Mouse (Mus musculus): ENCODE measurements around the gene Snx32. TPM values are rescaled to one million over a fixed set of nuclear protein-coding genes. Genes with fewer than 3 reads are reported as not detected.

Snx32 gene
- polyA plus RNA-seq, 1 experiment: 10.8 TPM

- no peak for TF ChIP-seq CTCF (IDR thresholded peaks at IDR 0.05; ENCODE audit: extremely low read depth, insufficient read depth, insufficient read length, insufficient replicate concordance)
- no peak for TF ChIP-seq POLR2A (IDR thresholded peaks at IDR 0.05; ENCODE audit: low read depth, low read length)
- no peak overlapping the region for H3K27ac ChIP-seq (ENCODE audit: insufficient read depth, low read length)
- DNase-seq (ENCODE audit: low read depth in 1 of 2, low spot score in 2 of 2): no peak
- 29% methylated on average over 3 of the region's 3 CpGs for WGBS
- peaks cover 14% of the 10 kb centered on the region for H3K4me1 ChIP-seq (ENCODE audit: control insufficient read depth, insufficient read depth, insufficient read length)
- H3K4me3 ChIP-seq (ENCODE audit: extremely low read depth, insufficient read depth, insufficient read length): no peak overlapping the region
- no peaks in the 10 kb centered on the region for H3K27me3 ChIP-seq (ENCODE audit: control insufficient read depth, insufficient read depth, low read length)
- H3K36me3 ChIP-seq (ENCODE audit: control insufficient read depth, insufficient read depth, low read length): peaks cover 10% of the 10 kb centered on the region
These were observed 50.4 kb downstream of the Snx32 start for GRCm38 (mm10) chr19:5459896-5460295.

- DNase-seq (ENCODE audit: low read depth in 1 of 2, low spot score in 2 of 2): no peak
- peaks cover 14% of the 10 kb centered on the region for H3K4me1 ChIP-seq (ENCODE audit: control insufficient read depth, insufficient read depth, insufficient read length)
These were observed 51.3 kb downstream of the Snx32 start for GRCm38 (mm10) chr19:5459019-5459418.

GRCm38 (mm10) chr19:5457746-5458442 lies 52.4 kb downstream of the Snx32 start, which contains the start of gene Ccdc85b:
Gene Ccdc85b, minus strand, starts transcription at chr19:5457894.
- no peak for DNase-seq (ENCODE audit: low read depth in 1 of 2, low spot score in 2 of 2)
- peaks cover 14% of the 10 kb centered on the region for H3K4me1 ChIP-seq (ENCODE audit: control insufficient read depth, insufficient read depth, insufficient read length)
- no peaks in the 10 kb centered on the region for H3K27me3 ChIP-seq (ENCODE audit: control insufficient read depth, insufficient read depth, low read length)
- peak within 1 kb of the TSS; percentile 98 for H3K4me3 ChIP-seq (ENCODE audit: extremely low read depth, insufficient read depth, insufficient read length)
- TF ChIP-seq CTCF (IDR thresholded peaks at IDR 0.05; ENCODE audit: extremely low read depth, insufficient read depth, insufficient read length, insufficient replicate concordance) (no peak), POLR2A (IDR thresholded peaks at IDR 0.05; ENCODE audit: low read depth, low read length) (no peak)
- H3K36me3 ChIP-seq (ENCODE audit: control insufficient read depth, insufficient read depth, low read length): peaks cover 2% of the 10 kb centered on the region
- peak within 1 kb of the TSS; percentile 95 for H3K27ac ChIP-seq (ENCODE audit: insufficient read depth, low read length)
- 7% methylated on average over 14 of the region's 14 CpGs for WGBS

More at GRCm38 (mm10) chr19:5459019-5459418, 51.3 kb downstream of the Snx32 start:
- 77% methylated on average over 7 of the region's 7 CpGs for WGBS
- H3K27me3 ChIP-seq (ENCODE audit: control insufficient read depth, insufficient read depth, low read length): no peaks in the 10 kb centered on the region
- no peak for TF ChIP-seq POLR2A (IDR thresholded peaks at IDR 0.05; ENCODE audit: low read depth, low read length)
- TF ChIP-seq CTCF (IDR thresholded peaks at IDR 0.05; ENCODE audit: extremely low read depth, insufficient read depth, insufficient read length, insufficient replicate concordance): no peak
- H3K4me3 ChIP-seq (ENCODE audit: extremely low read depth, insufficient read depth, insufficient read length): no peak overlapping the region
- H3K36me3 ChIP-seq (ENCODE audit: control insufficient read depth, insufficient read depth, low read length): peaks cover 5% of the 10 kb centered on the region
- H3K27ac ChIP-seq (ENCODE audit: insufficient read depth, low read length): no peak overlapping the region

- H3K27ac ChIP-seq (ENCODE audit: insufficient read depth, low read length): peak overlapping the region; percentile 95
- H3K36me3 ChIP-seq (ENCODE audit: control insufficient read depth, insufficient read depth, low read length): no peaks in the 10 kb centered on the region; the same call in 1 of the 2 replicates
- WGBS: under 1% methylated on average over 68 of the region's 70 CpGs
- no peaks in the 10 kb centered on the region for H3K27me3 ChIP-seq (ENCODE audit: control insufficient read depth, insufficient read depth, low read length)
- peak; percentile 78 to 92 for DNase-seq (ENCODE audit: low read depth in 1 of 2, low spot score in 2 of 2)
- H3K4me1 ChIP-seq (ENCODE audit: control insufficient read depth, insufficient read depth, insufficient read length): peaks cover 14% of the 10 kb centered on the region
- H3K4me3 ChIP-seq (ENCODE audit: extremely low read depth, insufficient read depth, insufficient read length): peak overlapping the region; percentile 98
- TF ChIP-seq CTCF (IDR thresholded peaks at IDR 0.05; ENCODE audit: extremely low read depth, insufficient read depth, insufficient read length, insufficient replicate concordance): no peak
- TF ChIP-seq POLR2A (IDR thresholded peaks at IDR 0.05; ENCODE audit: low read depth, low read length): peak; percentile 75
These were observed 53.2 kb downstream of the Snx32 start for GRCm38 (mm10) chr19:5456922-5457745.

- H3K27me3 ChIP-seq (ENCODE audit: control insufficient read depth, insufficient read depth, low read length): no peaks in the 10 kb centered on the region
- H3K4me1 ChIP-seq (ENCODE audit: control insufficient read depth, insufficient read depth, insufficient read length): peaks cover 14% of the 10 kb centered on the region
- 4% methylated on average over 26 of the region's 26 CpGs for WGBS
- H3K27ac ChIP-seq (ENCODE audit: insufficient read depth, low read length): peak overlapping the region; percentile 95
- peak overlapping the region; percentile 98 for H3K4me3 ChIP-seq (ENCODE audit: extremely low read depth, insufficient read depth, insufficient read length)
- TF ChIP-seq POLR2A (IDR thresholded peaks at IDR 0.05; ENCODE audit: low read depth, low read length) (no peak), CTCF (IDR thresholded peaks at IDR 0.05; ENCODE audit: extremely low read depth, insufficient read depth, insufficient read length, insufficient replicate concordance) (no peak)
- no peak for DNase-seq (ENCODE audit: low read depth in 1 of 2, low spot score in 2 of 2)
- H3K36me3 ChIP-seq (ENCODE audit: control insufficient read depth, insufficient read depth, low read length): no peaks in the 10 kb centered on the region; the same call in 1 of the 2 replicates
These were observed 54.0 kb downstream of the Snx32 start for GRCm38 (mm10) chr19:5456241-5456921.

- Histone ChIP-seq H3K4me3 (ENCODE audit: extremely low read depth, insufficient read depth, insufficient read length) (no peak overlapping the region), H3K27ac (ENCODE audit: insufficient read depth, low read length) (no peak overlapping the region)
These were observed 54.8 kb downstream of the Snx32 start for GRCm38 (mm10) chr19:5455568-5455967.

More at GRCm38 (mm10) chr19:5455568-5455967, 54.8 kb downstream of the Snx32 start:
- Histone ChIP-seq H3K4me1 (ENCODE audit: control insufficient read depth, insufficient read depth, insufficient read length) (peaks cover 14% of the 10 kb centered on the region), H3K36me3 (ENCODE audit: control insufficient read depth, insufficient read depth, low read length) (no peaks in the 10 kb centered on the region; the same call in 1 of the 2 replicates), H3K27me3 (ENCODE audit: control insufficient read depth, insufficient read depth, low read length) (no peaks in the 10 kb centered on the region)
- TF ChIP-seq POLR2A (IDR thresholded peaks at IDR 0.05; ENCODE audit: low read depth, low read length) (no peak), CTCF (IDR thresholded peaks at IDR 0.05; ENCODE audit: extremely low read depth, insufficient read depth, insufficient read length, insufficient replicate concordance) (no peak)
- DNase-seq (ENCODE audit: low read depth in 1 of 2, low spot score in 2 of 2): no peak
- 86% methylated on average over 8 of the region's 8 CpGs for WGBS

Measured in spleen, adult 2 months (tissue).